Mouse (Mus musculus) stomach, postnatal 0 days (tissue): ENCODE measurements around the gene Fgfr2. TPM values are rescaled to one million over a fixed set of nuclear protein-coding genes. Genes with fewer than 3 reads are reported as not detected.

Source experiments
- ATAC-seq: fragments of 200-750 bp; cut with Nextera tagmentation; 2 replicates; pipeline ENCODE4 v1.8.0; 2017; ENCODE audit not compliant: low FRiP score, low TSS enrichment
- DNase-seq: peaks from one replicate; pipeline ENCODE4 v3.0.0-alpha.2; 2016; ENCODE audit warnings: low spot score
- H3K27ac ChIP-seq: fragments of 300-500 bp; sonication (generic); replicated peaks from 2 replicates; pipeline ENCODE4 v1.5.1; 2014; ENCODE audit warnings: mild to moderate bottlenecking, control low read depth
- H3K27me3 ChIP-seq: fragments of 300-500 bp; sonication (generic); 2 replicates; pipeline ENCODE4 v1.6.1; 2014; ENCODE audit warnings: low read length; ENCODE audit not compliant: control insufficient read depth, insufficient read depth
- H3K36me3 ChIP-seq: fragments of 300-500 bp; sonication (generic); 2 replicates; pipeline ENCODE4 v1.6.1; 2014; ENCODE audit warnings: low read length, mixed read lengths; ENCODE audit not compliant: control insufficient read depth, insufficient read depth
- H3K4me1 ChIP-seq: fragments of 300-500 bp; sonication (generic); replicated peaks from 2 replicates; pipeline ENCODE4 v1.6.1; 2014; ENCODE audit warnings: antibody characterized with exemption; ENCODE audit not compliant: control insufficient read depth, insufficient read depth
- H3K4me2 ChIP-seq: fragments of 300-500 bp; sonication (generic); replicated peaks from 2 replicates; pipeline ENCODE4 v1.6.1; 2014; ENCODE audit warnings: low read depth, mild to moderate bottlenecking, control low read depth, moderate library complexity
- H3K4me3 ChIP-seq: fragments of 300-500 bp; sonication (generic); 2 replicates; pipeline ENCODE4 v1.5.1; 2014; ENCODE audit warnings: low read depth, low read length, control low read depth
- H3K9ac ChIP-seq: fragments of 300-500 bp; sonication (generic); 2 replicates; pipeline ENCODE4 v1.6.1; 2014; ENCODE audit warnings: mild to moderate bottlenecking, low read length, control low read depth, mixed read lengths
- H3K9me3 ChIP-seq: fragments of 300-500 bp; sonication (generic); 2 replicates; pipeline ENCODE4 v1.6.1; 2016; ENCODE audit warnings: low read length; ENCODE audit not compliant: control insufficient read depth
- CTCF ChIP-seq: IDR thresholded peaks from 2 replicates; pipeline ENCODE4 v1.5.1; 2016; ENCODE audit warnings: antibody characterized with exemption, low read depth, mild to moderate bottlenecking, moderate library complexity
- EP300 ChIP-seq: optimal IDR thresholded peaks from 2 replicates; pipeline ENCODE3; 2016; ENCODE audit warnings: antibody characterized with exemption
- WGBS: fragments of 180-500 bp; shearing (Covaris S2); extraction: QIAGEN DNeasy Blood & Tissue Kit; methylation state at CpG from one replicate; pipeline ENCODE4 v1.1.7; 2014; 5-methylcytosine and 5-hydroxymethylcytosine counted together
- polyA plus RNA-seq: library from polyadenylated mRNA; unstranded; fragments of >200 nt; fragmentation: Nextera tagmentation; extraction: Ambion mirVana; gene quantifications from 2 replicates; pipeline ENCODE4 v1.2.1, GENCODE M21; 2015

The Fgfr2 gene
- polyA plus RNA-seq, 1 experiment from 2014 or later: 60.8 TPM

- WGBS: 78% methylated on average over 3 of the region's 3 CpGs
- Histone ChIP-seq H3K36me3 (no peaks in the 10 kb centered on the region), H3K27ac (no peak overlapping the region), H3K27me3 (no peaks in the 10 kb centered on the region), H3K9me3 (no peaks in the 10 kb centered on the region), H3K4me2 (no peak overlapping the region), H3K4me3 (no peak overlapping the region), H3K9ac (no peak overlapping the region), H3K4me1 (peaks cover 7% of the 10 kb centered on the region; the same call in 1 of the 2 replicates)
- TF ChIP-seq CTCF (no peak), EP300 (no peak)
- DNase-seq: no peak
- ATAC-seq: no peak
These were observed 29.0 kb downstream of the Fgfr2 start for GRCm38 (mm10) chr7:133094161-133094560.

GRCm38 (mm10) chr7:133093731-133094130, 29.4 kb downstream of the Fgfr2 start:
- no peak overlapping the region for H3K9ac ChIP-seq
- no peaks in the 10 kb centered on the region for H3K9me3 ChIP-seq
- no peak for DNase-seq
- 87% methylated on average over 5 of the region's 5 CpGs for WGBS
- H3K27ac ChIP-seq: no peak overlapping the region
- ATAC-seq: no peak
- H3K4me1 ChIP-seq: peaks cover 10% of the 10 kb centered on the region
- H3K4me2 ChIP-seq: no peak overlapping the region
- no peaks in the 10 kb centered on the region for H3K27me3 ChIP-seq
- TF ChIP-seq CTCF (no peak), EP300 (no peak)
- H3K4me3 ChIP-seq: no peak overlapping the region
- H3K36me3 ChIP-seq: no peaks in the 10 kb centered on the region

- no peaks in the 10 kb centered on the region for H3K27me3 ChIP-seq
- no peaks in the 10 kb centered on the region for H3K36me3 ChIP-seq
- H3K27ac ChIP-seq: no peak overlapping the region
- no peak overlapping the region for H3K9ac ChIP-seq
- H3K4me3 ChIP-seq: no peak overlapping the region
- TF ChIP-seq CTCF (no peak), EP300 (no peak)
- ATAC-seq (0 out of 2 replicates have a peak, but pooled peaks have one; percentile 33), DNase-seq (no peak)
- H3K4me2 ChIP-seq: no peak overlapping the region
- no peaks in the 10 kb centered on the region for H3K9me3 ChIP-seq
- 64% methylated on average over 4 of the region's 4 CpGs for WGBS
- H3K4me1 ChIP-seq: peaks cover 11% of the 10 kb centered on the region
These were observed 32.5 kb downstream of the Fgfr2 start for GRCm38 (mm10) chr7:133090641-133091040.

GRCm38 (mm10) chr7:133089621-133090260, 33.4 kb downstream of the Fgfr2 start:
- H3K9ac ChIP-seq: no peak overlapping the region
- 63% methylated on average over 11 of the region's 11 CpGs for WGBS

GRCm38 (mm10) chr7:133088830-133089261, 34.3 kb downstream of the Fgfr2 start:
- ATAC-seq: peak; percentile 67
- H3K36me3 ChIP-seq: no peaks in the 10 kb centered on the region
- H3K4me1 ChIP-seq: peaks cover 11% of the 10 kb centered on the region
- H3K4me3 ChIP-seq: 0 out of 2 replicates have a peak overlapping the region, but pooled peaks have one; percentile 6
- no peak for TF ChIP-seq EP300
- TF ChIP-seq CTCF: no peak
- DNase-seq: peak; percentile 75
- H3K4me2 ChIP-seq: peak overlapping the region; percentile 39
- WGBS: 21% methylated on average over 11 of the region's 11 CpGs
- H3K27me3 ChIP-seq: no peaks in the 10 kb centered on the region
- H3K9me3 ChIP-seq: no peaks in the 10 kb centered on the region
- H3K9ac ChIP-seq: peak overlapping the region; percentile 51
- peak overlapping the region; percentile 95 for H3K27ac ChIP-seq

More at GRCm38 (mm10) chr7:133089621-133090260, 33.4 kb downstream of the Fgfr2 start:
- no peaks in the 10 kb centered on the region for H3K9me3 ChIP-seq
- DNase-seq (no peak), ATAC-seq (no peak)
- no peak overlapping the region for H3K4me2 ChIP-seq
- peaks cover 11% of the 10 kb centered on the region for H3K4me1 ChIP-seq
- no peaks in the 10 kb centered on the region for H3K27me3 ChIP-seq
- no peak overlapping the region for H3K4me3 ChIP-seq
- H3K36me3 ChIP-seq: no peaks in the 10 kb centered on the region
- peak overlapping the region; percentile 50 for H3K27ac ChIP-seq
- no peak for TF ChIP-seq CTCF
- TF ChIP-seq EP300: no peak

GRCm38 (mm10) chr7:133088411-133088810, 34.7 kb downstream of the Fgfr2 start:
- Histone ChIP-seq H3K27ac (peak overlapping the region; percentile 95), H3K9ac (peak overlapping the region; percentile 51), H3K36me3 (no peaks in the 10 kb centered on the region), H3K9me3 (no peaks in the 10 kb centered on the region), H3K4me3 (no peak overlapping the region), H3K27me3 (no peaks in the 10 kb centered on the region), H3K4me1 (peaks cover 11% of the 10 kb centered on the region), H3K4me2 (peak overlapping the region; percentile 39)
- TF ChIP-seq EP300: no peak
- no peak for TF ChIP-seq CTCF
- ATAC-seq: no peak
- 33% methylated on average over 4 of the region's 4 CpGs for WGBS
- no peak for DNase-seq
